Mouse (Mus musculus) regulatory T cell (primary cell): ENCODE measurements around the gene Mrps26.

Experiments
- in situ Hi-C: fragments of 300-600 bp; cut with MboI, MseI; formaldehyde crosslinking; loops from one replicate; pipeline ENCODE4 v1.15.1; 2025; ENCODE audit warnings: high pct_unique_total_duplicates

The Mrps26 gene

DNA sequence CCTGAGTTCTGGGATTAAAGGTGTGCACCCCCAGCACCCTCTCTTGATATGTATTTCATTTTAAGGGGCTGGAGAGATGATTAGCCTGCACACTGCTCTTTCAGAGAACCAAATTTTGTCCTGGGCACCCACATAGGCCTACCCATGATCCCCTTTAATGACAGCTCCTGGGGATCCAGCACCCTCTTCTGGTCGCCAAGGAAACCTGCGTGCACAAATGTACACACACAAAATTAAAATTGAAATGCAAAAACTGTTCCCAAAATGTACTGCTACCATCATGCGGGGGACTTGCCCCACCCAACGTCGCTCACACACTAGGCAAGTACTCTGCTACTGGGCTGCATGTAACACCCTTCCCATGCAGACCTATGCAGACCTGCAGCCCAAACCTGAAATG is 11.4 kb downstream of the Mrps26 start:
- in situ Hi-C loops, result loop anchor here (10.0 kb wide), 1 partner anchor 290 kb away; the partner anchor contains the start of gene Idh3b

DNA sequence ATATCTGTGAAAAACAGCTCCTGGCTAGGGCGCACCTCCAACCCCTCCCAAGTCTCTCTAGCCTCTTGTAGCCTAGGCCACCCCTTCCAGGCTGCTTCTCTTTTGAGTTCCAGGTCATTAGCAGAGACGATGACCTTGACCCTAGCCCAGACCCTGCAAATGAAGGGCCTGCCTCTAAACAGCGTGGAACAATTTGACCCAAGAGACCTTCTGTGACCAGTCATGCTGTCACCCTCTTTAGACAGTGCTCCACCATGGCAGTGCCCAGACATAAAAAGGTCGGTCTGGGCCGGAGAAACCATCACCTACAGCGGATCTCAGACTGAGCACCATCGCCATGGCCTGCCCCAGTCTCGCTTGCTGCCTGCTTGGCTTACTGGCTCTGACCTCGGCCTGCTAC is 12.3 kb downstream of the Mrps26 start, which contains the start of gene Oxt:
Gene Oxt, plus strand, starts transcription at position 301 of the 400 bp plus-strand sequence.
- in situ Hi-C loops, result loop anchor here (10.0 kb wide), 1 partner anchor 291 kb away; the partner anchor contains the start of gene Idh3b

DNA sequence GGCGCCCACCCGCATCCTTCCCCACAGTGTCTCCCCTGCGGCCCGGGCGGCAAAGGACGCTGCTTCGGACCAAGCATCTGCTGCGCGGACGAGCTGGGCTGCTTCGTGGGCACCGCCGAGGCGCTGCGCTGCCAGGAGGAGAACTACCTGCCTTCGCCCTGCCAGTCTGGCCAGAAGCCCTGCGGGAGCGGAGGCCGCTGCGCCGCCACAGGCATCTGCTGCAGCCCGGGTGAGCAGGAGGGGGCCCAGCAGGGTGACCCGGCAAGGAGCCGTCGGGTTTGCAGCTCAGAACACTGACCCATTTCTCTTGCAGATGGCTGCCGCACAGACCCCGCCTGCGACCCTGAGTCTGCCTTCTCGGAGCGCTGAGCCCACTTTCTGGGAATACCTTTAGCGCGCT is 13.0 kb downstream of the Mrps26 start:
- in situ Hi-C loops, result loop anchor here (10.0 kb wide), 1 partner anchor 292 kb away; the partner anchor contains the start of gene Idh3b

DNA sequence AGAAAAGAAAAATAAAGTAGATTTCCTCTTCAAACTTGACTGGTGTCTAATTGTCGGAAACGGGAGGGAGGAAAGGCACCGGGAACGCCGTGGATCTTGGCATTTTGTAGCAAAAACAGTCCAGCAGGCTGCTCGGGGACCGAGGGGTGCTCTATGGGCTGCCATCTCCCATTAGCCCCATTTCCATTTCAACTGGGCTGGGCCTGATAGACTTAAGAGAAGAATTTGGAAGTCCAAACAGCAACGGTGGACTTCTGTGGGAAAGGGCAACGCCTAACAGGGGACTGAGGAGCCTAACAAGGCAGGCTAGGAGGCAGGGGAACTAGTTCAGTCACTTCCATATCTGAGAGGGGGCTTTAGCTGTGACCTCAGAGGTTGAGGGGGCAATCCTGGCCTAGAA is 13.5 kb downstream of the Mrps26 start:
- in situ Hi-C loops, result loop anchor here (10.0 kb wide), 1 partner anchor 292 kb away; the partner anchor contains the start of gene Idh3b

DNA sequence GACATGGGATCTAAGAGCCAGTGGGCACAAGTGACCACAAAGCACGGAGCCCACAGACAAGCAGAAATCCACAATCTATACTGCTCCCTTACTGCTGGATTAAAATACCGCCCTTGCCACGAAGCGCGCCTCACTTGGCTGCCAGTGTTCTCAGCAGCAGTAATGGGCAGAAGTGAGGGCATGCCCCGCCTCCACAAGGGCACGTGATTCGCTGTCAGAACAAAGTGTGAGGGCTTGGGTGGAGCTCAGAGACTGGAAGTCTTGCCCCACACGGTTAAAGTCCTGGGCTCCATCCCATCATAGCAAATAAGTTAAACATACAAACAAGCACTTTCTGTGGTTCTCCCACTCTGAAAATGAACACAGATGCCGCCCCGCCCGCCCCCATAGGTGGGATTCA is 14.1 kb downstream of the Mrps26 start:
- in situ Hi-C loops, result loop anchor here (10.0 kb wide), 1 partner anchor 293 kb away; the partner anchor contains the start of gene Idh3b

DNA sequence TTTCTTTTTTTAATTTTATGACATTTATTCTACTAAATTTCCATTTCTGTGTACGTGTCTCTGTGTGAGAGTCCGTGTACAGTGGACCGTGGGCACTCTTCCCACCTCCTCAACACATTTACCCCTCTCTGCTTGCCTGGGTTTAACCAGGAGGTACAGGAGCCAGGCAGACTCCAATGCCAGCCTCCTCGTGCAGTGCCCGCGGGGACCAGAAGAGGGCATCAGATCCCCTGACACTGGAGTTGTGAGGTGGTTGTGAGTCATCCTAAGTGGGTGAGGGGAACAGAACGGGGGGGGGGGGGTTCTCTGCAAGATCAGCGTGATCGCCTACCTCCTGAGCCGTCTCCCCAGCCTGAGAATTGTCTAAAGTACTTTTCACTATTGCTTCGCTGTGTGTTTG is 14.6 kb downstream of the Mrps26 start:
- in situ Hi-C loops, result loop anchor here (10.0 kb wide), 1 partner anchor 293 kb away; the partner anchor contains the start of gene Idh3b

DNA sequence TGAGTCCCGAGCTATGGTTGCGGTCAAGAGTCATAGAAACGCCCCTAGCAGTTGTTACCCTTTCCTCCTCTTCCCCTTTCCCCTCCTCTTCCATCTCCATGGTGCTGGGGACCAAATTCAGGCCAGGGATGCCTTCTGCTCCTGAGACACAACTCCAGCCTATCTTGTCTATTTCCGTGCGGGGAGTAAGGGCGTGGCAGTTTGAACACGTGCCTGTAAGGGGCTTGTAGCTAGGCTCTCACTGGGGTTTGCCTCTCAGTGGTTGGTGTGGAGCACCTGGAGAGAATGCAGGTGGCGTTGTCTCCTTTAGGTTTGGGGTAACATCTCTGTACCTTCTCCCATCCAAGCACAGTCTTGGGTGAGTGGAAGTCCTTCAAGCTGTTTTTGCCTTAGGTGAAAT is 16.2 kb downstream of the Mrps26 start:
- in situ Hi-C loops, result loop anchor here (10.0 kb wide), 1 partner anchor 295 kb away; the partner anchor contains the start of gene Idh3b

DNA sequence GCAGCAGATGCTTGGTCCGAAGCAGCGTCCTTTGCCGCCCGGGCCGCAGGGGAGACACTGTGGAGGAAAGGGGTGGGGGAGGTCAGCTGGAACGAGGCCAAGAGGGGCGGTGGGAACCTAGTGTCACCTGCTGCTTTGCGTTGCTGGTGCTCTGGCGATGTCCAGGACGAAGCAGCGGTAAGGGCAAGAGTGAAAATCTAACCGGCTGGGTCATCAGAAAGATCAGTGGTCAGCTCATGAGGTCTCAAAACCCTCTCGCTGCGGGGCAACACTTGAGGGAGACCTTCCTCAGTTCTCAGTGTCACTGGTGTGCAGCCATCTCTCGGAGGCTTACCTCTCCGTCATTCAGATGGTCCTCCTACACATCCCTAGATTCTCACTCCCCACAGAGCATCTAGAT is 17.7 kb downstream of the Mrps26 start:
- in situ Hi-C loops, result no loop called here

DNA sequence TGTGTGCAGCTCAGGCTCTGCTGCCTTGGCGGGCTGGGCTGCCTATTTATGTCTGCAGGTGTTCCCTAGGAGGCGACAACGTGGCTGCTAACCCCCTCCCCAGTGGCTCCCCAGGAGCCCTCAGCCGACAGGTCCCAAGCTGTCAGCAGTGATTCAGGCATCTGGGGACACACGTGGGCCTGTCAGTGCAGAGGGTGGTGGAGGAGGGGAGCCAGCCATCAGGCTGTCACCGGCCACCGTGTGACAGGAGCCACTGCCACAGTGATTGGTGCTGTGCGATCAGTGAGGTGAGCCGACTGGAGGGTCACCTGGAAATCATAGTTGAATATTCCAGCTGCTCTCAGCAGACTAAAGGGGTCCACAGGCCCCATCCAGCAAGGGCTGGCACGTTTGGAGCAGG is 19.0 kb downstream of the Mrps26 start, which contains the start of gene Avp:
Gene Avp, minus strand, starts transcription at position 3 of the 400 bp plus-strand sequence.
- in situ Hi-C loops, result no loop called here

DNA sequence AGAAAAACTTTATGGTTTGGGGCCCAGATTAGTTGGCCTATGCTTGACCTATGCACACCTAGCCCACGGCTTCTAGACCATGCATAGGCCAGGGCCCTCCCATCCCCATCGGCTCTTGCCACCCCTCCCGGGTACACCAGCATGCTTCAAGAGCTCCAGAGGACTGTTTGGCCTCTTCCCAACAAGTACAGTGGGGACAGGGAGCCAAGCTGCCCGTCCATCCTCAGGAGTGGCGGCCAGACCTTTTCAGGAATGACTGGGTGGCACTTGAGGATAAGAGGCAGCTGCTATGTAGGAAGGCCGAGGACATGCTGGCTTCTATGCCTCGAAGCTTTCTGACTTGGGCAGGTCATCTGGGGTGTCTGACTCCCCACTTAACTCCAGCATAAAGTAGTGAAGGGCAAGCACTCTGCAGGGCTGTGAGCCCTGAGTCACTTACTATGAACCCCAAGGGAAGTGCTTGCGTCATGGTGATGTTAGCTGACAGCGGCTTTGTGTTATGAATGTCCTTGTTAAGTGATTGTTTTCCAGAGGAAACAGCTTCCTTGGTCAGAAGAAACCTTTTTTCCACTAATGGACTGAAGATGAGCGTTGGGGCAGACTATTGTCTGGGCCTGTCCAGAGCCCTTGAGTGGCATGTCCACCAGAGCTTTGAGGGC is 20.5 kb downstream of the Mrps26 start:
- in situ Hi-C loops, result no loop called here

DNA sequence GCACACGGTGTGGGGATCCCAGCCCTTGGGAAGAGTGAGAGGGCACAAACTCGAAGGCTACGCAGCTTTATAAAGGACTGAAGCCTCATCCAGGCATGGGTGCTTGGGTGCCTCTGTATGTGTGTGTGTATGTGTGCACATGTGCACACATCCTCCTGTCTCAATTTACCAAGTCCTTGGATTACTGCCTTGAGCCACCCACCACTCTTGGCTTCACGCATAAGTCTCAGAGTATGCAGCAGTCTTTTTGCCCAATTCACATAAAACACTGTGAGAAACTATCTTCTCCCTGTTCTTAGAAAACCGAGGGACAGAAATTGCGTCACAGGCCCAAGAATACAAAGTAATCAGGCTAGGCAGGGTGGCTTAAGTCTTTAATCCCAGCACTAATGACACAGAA is 22.5 kb downstream of the Mrps26 start:
- in situ Hi-C loops, result no loop called here

DNA sequence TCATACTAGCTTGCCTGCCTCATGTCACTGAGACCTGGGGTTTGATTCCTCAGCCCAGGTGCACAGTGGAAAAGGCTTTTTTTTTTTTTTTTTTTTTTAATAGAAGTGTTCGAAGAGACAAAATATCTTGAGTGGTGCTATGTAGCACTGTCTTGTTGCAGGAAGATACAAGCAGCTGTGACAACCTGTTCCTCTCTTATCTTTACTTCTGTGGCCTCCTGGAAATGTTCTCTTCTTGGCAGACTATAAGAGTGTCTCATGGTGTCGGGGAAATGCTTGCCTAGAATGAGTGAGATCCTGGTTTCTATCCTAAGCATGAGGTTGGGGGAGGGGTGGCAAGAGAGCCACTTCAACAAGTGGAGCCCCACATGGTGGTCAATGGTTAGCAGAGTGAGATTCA is 24.8 kb downstream of the Mrps26 start:
- in situ Hi-C loops, result no loop called here

DNA sequence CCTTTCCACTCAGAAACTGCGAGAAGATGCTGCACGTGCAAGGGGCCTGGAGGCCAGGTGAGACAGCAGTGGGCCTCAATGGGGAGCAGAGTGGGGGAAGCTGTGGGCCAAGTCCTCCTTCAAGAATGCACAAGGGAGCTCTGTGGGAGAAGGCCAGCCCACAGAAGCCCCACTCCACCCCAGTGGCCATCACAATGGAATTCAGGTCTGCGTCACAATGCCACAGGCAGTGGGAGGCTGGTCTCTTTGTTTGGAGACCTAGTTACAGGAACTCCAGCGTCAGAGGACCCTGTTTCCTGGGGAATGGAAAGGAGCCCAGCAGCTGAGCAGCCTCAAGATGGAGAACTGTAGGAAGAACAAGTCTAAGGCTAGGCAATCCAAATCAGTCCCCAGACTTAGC is 25.6 kb downstream of the Mrps26 start:
- in situ Hi-C loops, result no loop called here

DNA sequence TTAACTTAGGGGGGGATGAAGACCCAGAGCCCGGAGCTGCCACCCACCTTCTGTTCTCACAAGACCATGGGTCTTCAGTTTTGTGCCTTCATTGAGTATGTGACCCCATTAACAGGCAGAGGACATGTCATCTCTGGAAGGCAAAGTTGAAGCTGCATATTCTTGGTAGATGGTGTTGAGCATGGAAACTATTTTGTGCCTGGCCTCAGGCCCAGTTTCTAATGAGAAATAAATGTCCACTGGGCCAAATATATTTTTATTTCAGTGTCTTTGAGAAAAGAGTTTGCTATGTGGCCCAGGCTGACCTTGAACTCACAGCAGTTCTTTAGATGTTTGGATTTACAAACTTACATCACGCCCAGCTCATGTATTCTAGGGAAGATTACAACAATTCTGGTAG is 26.2 kb downstream of the Mrps26 start:
- in situ Hi-C loops, result no loop called here

DNA sequence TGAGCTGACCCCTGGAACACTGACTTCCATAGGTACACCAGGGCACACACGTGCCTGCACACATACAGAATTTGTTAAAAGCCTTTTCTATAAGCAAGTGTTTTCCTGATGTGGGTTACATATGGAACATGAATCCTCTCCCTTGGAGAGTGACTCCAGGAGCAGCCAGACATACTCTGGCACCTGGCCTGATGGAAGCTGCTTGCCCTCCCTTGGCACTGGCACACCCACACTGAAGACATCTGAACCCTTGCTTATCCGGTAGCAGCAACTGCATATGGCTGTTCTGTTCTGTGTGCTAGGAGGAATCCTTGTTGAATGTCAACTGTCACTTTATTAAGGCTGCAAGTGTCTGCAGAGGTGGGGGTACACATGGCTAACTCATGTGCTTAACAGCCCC is 27.5 kb downstream of the Mrps26 start:
- in situ Hi-C loops, result no loop called here

DNA sequence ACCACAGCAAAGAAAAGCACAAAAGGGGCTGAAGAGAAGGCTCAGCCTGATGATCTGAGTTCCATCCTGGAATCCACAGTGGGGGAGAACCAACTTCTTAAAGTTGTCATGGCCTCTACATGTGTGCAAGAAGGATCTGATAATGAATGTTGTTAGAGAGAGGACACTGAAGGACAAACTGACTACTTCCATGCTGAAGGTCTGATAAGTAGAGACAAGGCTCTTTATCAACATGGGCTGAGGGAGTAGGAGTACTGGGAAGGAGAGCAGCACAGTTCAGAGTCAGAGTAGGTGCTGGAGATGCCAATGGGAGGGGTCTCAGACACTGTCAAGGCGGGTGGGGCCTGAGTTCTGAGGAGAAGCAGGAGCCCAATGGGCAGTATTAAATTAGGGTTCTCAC is 32.1 kb downstream of the Mrps26 start:
- in situ Hi-C loops, result no loop called here

DNA sequence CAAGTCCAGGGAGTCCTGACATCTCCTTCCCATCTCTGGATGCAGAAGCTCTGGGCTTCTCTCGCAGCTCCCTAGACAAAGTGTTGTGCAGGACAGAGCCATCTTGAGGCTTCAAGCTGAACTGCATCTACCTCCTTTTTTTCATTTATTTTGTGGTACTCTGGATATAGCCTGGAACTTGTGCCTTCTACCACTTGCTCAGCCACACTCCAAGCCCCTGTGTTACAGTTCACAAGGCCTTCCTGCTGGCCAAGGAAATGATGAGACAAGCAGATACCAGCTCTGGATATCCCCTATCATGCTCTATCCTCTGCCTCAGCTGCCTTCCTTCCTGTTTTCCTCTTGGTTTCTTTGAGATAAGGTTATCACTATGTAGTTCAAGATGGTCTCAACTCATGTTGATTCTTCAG is 34.1 kb downstream of the Mrps26 start:
- in situ Hi-C loops, result no loop called here

DNA sequence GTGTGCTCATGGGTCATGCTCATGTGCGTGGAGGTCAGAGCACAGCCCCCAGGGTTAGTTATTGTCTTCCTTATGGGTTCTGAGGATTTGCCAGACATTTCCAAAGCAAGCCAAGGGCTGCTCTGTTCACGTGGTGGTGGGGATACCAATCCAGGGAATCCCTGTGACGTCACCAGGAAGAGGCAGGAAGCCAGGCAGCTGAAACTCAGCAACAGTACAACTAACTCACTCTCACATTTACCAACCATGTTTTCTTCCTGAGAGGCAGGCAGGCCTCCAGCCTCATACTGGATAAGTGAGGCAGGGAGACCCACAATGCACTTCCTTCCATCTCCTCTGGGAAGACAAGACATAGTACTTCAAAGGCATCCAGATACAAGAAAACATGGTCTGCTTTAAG is 34.9 kb downstream of the Mrps26 start:
- in situ Hi-C loops, result no loop called here

DNA sequence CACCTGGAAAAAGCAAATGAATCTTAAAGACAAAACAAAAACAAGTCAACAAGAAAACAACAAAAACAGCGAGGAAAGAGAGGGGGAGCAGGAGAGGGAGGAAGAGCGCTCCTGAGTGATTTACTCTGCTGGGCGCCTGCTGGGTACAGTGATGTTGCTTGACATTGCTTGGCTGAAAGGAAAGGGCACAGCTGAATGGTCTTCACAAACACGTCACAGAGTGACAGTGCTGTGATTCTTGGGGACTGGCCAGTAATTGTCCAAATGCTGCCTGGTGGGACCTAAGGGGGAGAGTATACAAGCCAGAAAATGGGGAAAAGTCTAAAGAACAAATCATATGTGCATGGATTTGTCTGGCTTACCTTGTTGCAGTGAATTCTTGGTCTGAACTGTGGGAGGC is 38.7 kb downstream of the Mrps26 start:
- in situ Hi-C loops, result no loop called here

DNA sequence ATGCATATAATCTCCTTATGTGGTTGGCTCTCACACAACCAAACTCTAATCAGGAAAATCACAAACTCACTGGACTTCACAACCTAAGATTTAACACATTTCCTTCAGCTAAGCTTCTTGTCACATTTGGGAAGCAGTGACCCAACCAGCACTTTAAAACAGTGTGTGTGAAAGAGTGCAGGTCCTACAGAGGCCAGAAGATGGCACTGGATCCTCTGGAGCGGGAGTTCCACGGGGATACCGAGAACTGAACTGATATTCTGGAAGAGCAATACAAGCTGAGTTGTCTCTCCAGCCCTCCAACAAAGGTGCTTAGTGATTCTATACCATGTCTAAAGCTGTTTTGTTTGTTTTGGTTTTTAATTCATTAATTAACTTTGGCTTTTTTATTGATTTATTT is 49.5 kb downstream of the Mrps26 start:
- in situ Hi-C loops, result no loop called here
